Comparison of ENCODE assay signal across 10 mouse cellular contexts in genomic region chr19:45741431-45742217, GRCm38 (mm10). TPM values are rescaled to one million over a fixed set of nuclear protein-coding genes. Genes with fewer than 3 reads are reported as not detected.
DNase-seq lines count a peak whose midpoint lies in the region; ATAC-seq and TF ChIP-seq lines count a peak whose summit lies in the region.
"Had no signal": no experiment of that assay in that cellular context is flagged by ENCODE, and none has a peak within 500 bp of the region (broad histone marks: within the 10 kb centered on the region; RNA-seq: fewer than 3 reads in every experiment).

No protein-coding gene starts in this region.

- no peak for ATAC-seq in heart, embryonic 11.5 days (replicated peaks; ENCODE audit: insufficient number of reproducible peaks, low FRiP score, low TSS enrichment)
- ATAC-seq in limb, embryonic 15.5 days (ENCODE audit: insufficient number of reproducible peaks, low FRiP score, low TSS enrichment, low read depth), result no peak

- H3K4me1 ChIP-seq in heart, embryonic 11.5 days (ENCODE audit: control insufficient read depth, insufficient read depth, low read length), result peaks cover 28% of the 10 kb centered on the region
- H3K4me1 ChIP-seq in heart, adult 2 months (ENCODE audit: control insufficient read depth, insufficient read depth, low read length), result peaks cover 4% of the 10 kb centered on the region; the same call in 1 of the 2 replicates
- H3K4me1 ChIP-seq in limb, embryonic 15.5 days, result peaks cover 52% of the 10 kb centered on the region

- H3K4me3 ChIP-seq in heart, embryonic 11.5 days (ENCODE audit: low read depth, low read length), result peak overlapping the region; percentile 54
- H3K4me3 ChIP-seq in heart, adult 2 months, result no peak overlapping the region
- H3K4me3 ChIP-seq in limb, embryonic 15.5 days, result peak overlapping the region; percentile 48

- TF ChIP-seq POLR2A in heart, adult 2 months (IDR thresholded peaks at IDR 0.05; ENCODE audit: insufficient read depth, low read depth, low read length), result no peak

- H3K27me3 ChIP-seq in heart, embryonic 11.5 days (ENCODE audit: control insufficient read depth, insufficient read depth, low read length), result peaks cover 92% of the 10 kb centered on the region
- peaks cover 20% of the 10 kb centered on the region for H3K27me3 ChIP-seq in heart, adult 2 months (ENCODE audit: control insufficient read depth, insufficient read depth, low read length)
- peaks cover 97% of the 10 kb centered on the region for H3K27me3 ChIP-seq in limb, embryonic 15.5 days

- no peaks in the 10 kb centered on the region for H3K9me3 ChIP-seq in heart, embryonic 11.5 days (replicated peaks; ENCODE audit: control insufficient read depth, low read length)
- no peaks in the 10 kb centered on the region for H3K9me3 ChIP-seq in limb, embryonic 15.5 days

- no peak overlapping the region for H3K27ac ChIP-seq in heart, embryonic 11.5 days (ENCODE audit: low read depth, low read length)
- H3K27ac ChIP-seq in heart, adult 2 months, result no peak overlapping the region
- H3K27ac ChIP-seq in limb, embryonic 15.5 days, result no peak overlapping the region

- H3K4me2 ChIP-seq in heart, embryonic 11.5 days, result peak overlapping the region; percentile 97
- H3K4me2 ChIP-seq in limb, embryonic 15.5 days, result peak overlapping the region; percentile 93

- no peak overlapping the region for H3K9ac ChIP-seq in heart, embryonic 11.5 days (ENCODE audit: low read depth, low read length)
- no peak overlapping the region for H3K9ac ChIP-seq in heart, adult 2 months (ENCODE audit: low read depth, low read length)
- H3K9ac ChIP-seq in limb, embryonic 15.5 days, result no peak overlapping the region

- no peak for TF ChIP-seq CTCF in heart, adult 2 months (IDR thresholded peaks at IDR 0.05)

- no peak for DNase-seq in heart, adult 2 months
- DNase-seq in thymus, postnatal 4 days, result peak; percentile 52
- no peak for DNase-seq in thymus, adult 18-20 months
- no peak for DNase-seq in adipocyte (ENCODE audit: low spot score)
- no peak for DNase-seq in layer of hippocampus, adult 18-20 months (ENCODE audit: low spot score in 2 of 2)
- DNase-seq in cerebellum, adult 9-11 months, result no peak
- DNase-seq: adrenal gland, adult 8-10 months; lung, postnatal 10 days had no signal

- H3K79me2 ChIP-seq in heart, adult 2 months (replicated peaks; ENCODE audit: control insufficient read depth, insufficient read depth, low read length), result no peaks in the 10 kb centered on the region

- H3K36me3 ChIP-seq in heart, embryonic 11.5 days (ENCODE audit: control insufficient read depth, insufficient read depth, low read length), result no peaks in the 10 kb centered on the region
- no peaks in the 10 kb centered on the region for H3K36me3 ChIP-seq in heart, adult 2 months (ENCODE audit: control insufficient read depth, insufficient read depth, low read length)
- no peaks in the 10 kb centered on the region for H3K36me3 ChIP-seq in limb, embryonic 15.5 days

- intact Hi-C loops in heart, adult 2 months (cut with DNase I), result no loop called here

- 2% methylated on average over 45 of the region's 45 CpGs for WGBS in heart, embryonic 11.5 days (ENCODE audit: insufficient replicate concordance)
- 14% methylated on average over 45 of the region's 45 CpGs for WGBS in heart, adult 2 months
- 3% methylated on average over 45 of the region's 45 CpGs for WGBS in limb, embryonic 15.5 days

- no peak for TF ChIP-seq EP300 in heart, adult 2 months (IDR thresholded peaks at IDR 0.05; ENCODE audit: insufficient read depth, low read depth, low read length)

RNA-seq across cellular contexts. Expression of gene Fgf8, which starts 1.1 kb away (rescaled TPM):
- 0.66 and 0.73 TPM in 2 replicates for polyA plus RNA-seq in heart, embryonic 11.5 days (2014; fragmentation: Nextera tagmentation; extraction: Ambion mirVana)
- not detected for total RNA-seq in heart, adult 2 months (2021)
- polyA plus RNA-seq in heart, adult 2 months (2012; rRNA removed), result not detected in 2 replicates
- polyA plus RNA-seq in limb, embryonic 15.5 days (2015; fragmentation: Nextera tagmentation; extraction: Ambion mirVana), result 0.31 and 0.51 TPM in 2 replicates
- total RNA-seq in layer of hippocampus, adult 18-20 months (2021), result not detected
- total RNA-seq: adrenal gland, adult 8-10 months had no signal

RNA-seq across cellular contexts. Expression of gene Npm3, which starts 7.8 kb away (rescaled TPM):
- polyA plus RNA-seq in heart, embryonic 11.5 days (2014; fragmentation: Nextera tagmentation; extraction: Ambion mirVana), result 11.4 and 13.6 TPM in 2 replicates
- total RNA-seq in heart, adult 2 months (2021), result 10 to 100 TPM; 15.6 to 15.7 TPM
- polyA plus RNA-seq in heart, adult 2 months (2012; rRNA removed), result 25.2 and 28.0 TPM in 2 replicates
- 12.4 and 20.6 TPM in 2 replicates for polyA plus RNA-seq in limb, embryonic 15.5 days (2015; fragmentation: Nextera tagmentation; extraction: Ambion mirVana)
- 10 to 100 TPM in 1 of 2 experiments, 1 to 10 TPM in 1; 9.6 to 11.3 TPM for total RNA-seq in layer of hippocampus, adult 18-20 months (2021)

RNA-seq across cellular contexts. Expression of gene Mgea5, which starts 42.0 kb away (rescaled TPM):
- polyA plus RNA-seq in heart, embryonic 11.5 days (2014; fragmentation: Nextera tagmentation; extraction: Ambion mirVana), result 40.2 and 48.3 TPM in 2 replicates
- total RNA-seq in heart, adult 2 months (2021), result 10 to 100 TPM; 70.8 to 81.9 TPM
- polyA plus RNA-seq in heart, adult 2 months (2012; rRNA removed), result 22.4 and 49.3 TPM in 2 replicates
- polyA plus RNA-seq in limb, embryonic 15.5 days (2015; fragmentation: Nextera tagmentation; extraction: Ambion mirVana), result 40.5 and 47.3 TPM in 2 replicates
- total RNA-seq in layer of hippocampus, adult 18-20 months (2021), result 100 to 1,000 TPM; 153 to 160 TPM
